Comparison of ENCODE assay signal across 14 mouse cellular contexts in the genomic region with DNA sequence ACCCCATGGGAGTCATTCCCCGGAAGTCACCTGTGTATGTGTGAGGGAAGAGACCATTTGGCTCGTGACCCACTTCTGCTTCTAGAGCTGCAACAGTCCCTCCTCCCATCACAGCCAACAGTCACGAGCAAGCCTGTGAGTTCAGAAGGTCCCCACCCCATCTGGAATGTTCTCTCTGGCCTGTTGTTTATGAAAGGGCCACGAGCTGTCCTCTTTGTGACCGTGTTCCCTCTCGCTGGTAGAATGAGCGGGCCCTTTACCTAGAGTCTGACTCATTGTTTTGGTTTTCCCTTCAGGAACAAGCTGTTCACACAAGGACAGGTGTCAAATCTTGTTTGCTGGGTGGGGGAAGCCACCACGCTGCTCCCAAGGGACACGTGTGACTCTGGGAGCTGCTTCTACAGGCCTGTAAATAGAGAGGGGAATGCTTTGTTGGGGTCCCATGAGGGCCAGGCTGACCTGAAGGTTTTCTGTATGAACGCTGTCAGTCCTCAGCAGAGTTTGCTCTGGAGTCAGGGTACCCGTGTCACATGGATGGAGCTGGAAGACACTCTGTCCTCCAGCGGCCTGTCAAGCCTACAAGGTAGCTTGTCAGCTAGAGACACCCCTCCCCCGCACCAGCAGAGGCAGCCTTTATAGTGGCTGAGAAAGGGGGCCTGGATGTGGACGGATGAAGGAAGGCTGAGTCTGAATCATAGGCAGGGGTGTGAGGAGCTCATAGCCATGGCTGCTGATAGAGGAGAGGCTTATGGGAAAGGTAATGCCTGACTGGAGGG. TPM values are rescaled to one million over a fixed set of nuclear protein-coding genes. Genes with fewer than 3 reads are reported as not detected.
DNase-seq lines count a peak whose midpoint lies in the region; ATAC-seq lines count a peak whose summit lies in the region.
"Had no signal": no experiment of that assay in that cellular context is flagged by ENCODE, and none has a peak within 500 bp of the region (broad histone marks: within the 10 kb centered on the region; RNA-seq: fewer than 3 reads in every experiment).

No protein-coding gene starts in this region.

- peak; percentile 21 to 22 for DNase-seq in heart, adult 18-20 months
- no peak for DNase-seq in heart, postnatal 25 days (ENCODE audit: low spot score)
- DNase-seq in kidney, adult 8-10 months = no peak
- DNase-seq in B cell, adult 2 months = peak; percentile 13 to 16
- DNase-seq in limb, embryonic 11.5 days (ENCODE audit: low spot score) = no peak
- no peak for DNase-seq in left cerebral cortex, postnatal 10 days (ENCODE audit: extremely low spot score in 1 of 2, low spot score in 2 of 2)
- no peak for DNase-seq in gastrocnemius, postnatal 25 days
- DNase-seq: adrenal gland, postnatal 36 days; cerebellum, postnatal 14 days; layer of hippocampus, postnatal 36 days had no signal

- 0 out of 2 replicates have a peak, but pooled peaks cover 3% of the 10 kb centered on the region for H3K4me1 ChIP-seq in kidney, embryonic 14.5 days (ENCODE audit: control insufficient read depth, insufficient read depth, low read length)
- H3K4me1 ChIP-seq in limb, embryonic 11.5 days (ENCODE audit: control insufficient read depth, insufficient read depth, low read length) = peaks cover 11% of the 10 kb centered on the region

- H3K27ac ChIP-seq in kidney, embryonic 14.5 days (ENCODE audit: low read depth, low read length) = no peak overlapping the region
- H3K27ac ChIP-seq in limb, embryonic 11.5 days (replicated peaks; ENCODE audit: low read depth, low read length) = no peak overlapping the region
- H3K27ac ChIP-seq: embryonic facial prominence, embryonic 13.5 days; forebrain, embryonic 10.5 days; midbrain, embryonic 13.5 days had no signal

- peaks cover 7% of the 10 kb centered on the region; the same call in 1 of the 2 replicates for H3K27me3 ChIP-seq in kidney, embryonic 14.5 days (ENCODE audit: control insufficient read depth, insufficient read depth, low read length)
- H3K27me3 ChIP-seq in limb, embryonic 11.5 days (ENCODE audit: control insufficient read depth, insufficient read depth, low read length) = 0 out of 2 replicates have a peak, but pooled peaks cover 2% of the 10 kb centered on the region

- 49% methylated on average over 14 of the region's 14 CpGs for WGBS in kidney, embryonic 14.5 days
- WGBS in limb, embryonic 11.5 days = 64% methylated on average over 14 of the region's 14 CpGs

- ATAC-seq in kidney, embryonic 14.5 days (ENCODE audit: low FRiP score, low TSS enrichment) = no peak
- no peak for ATAC-seq in limb, embryonic 11.5 days (ENCODE audit: insufficient number of reproducible peaks, low FRiP score, low TSS enrichment, low read depth)
- ATAC-seq: midbrain, embryonic 13.5 days had no signal

- 0 out of 2 replicates have a peak overlapping the region, but pooled peaks have one; percentile 34 for H3K9ac ChIP-seq in kidney, embryonic 14.5 days (ENCODE audit: low read depth, low read length)
- 0 out of 2 replicates have a peak overlapping the region, but pooled peaks have one; percentile 4 for H3K9ac ChIP-seq in limb, embryonic 11.5 days (ENCODE audit: low read length)
- H3K9ac ChIP-seq: embryonic facial prominence, embryonic 13.5 days; midbrain, embryonic 13.5 days had no signal

- H3K36me3 ChIP-seq in kidney, embryonic 14.5 days (ENCODE audit: control insufficient read depth, insufficient read depth, low read length) = no peaks in the 10 kb centered on the region
- no peaks in the 10 kb centered on the region for H3K36me3 ChIP-seq in limb, embryonic 11.5 days (ENCODE audit: control insufficient read depth, insufficient read depth, low read length)
- H3K36me3 ChIP-seq: embryonic facial prominence, embryonic 13.5 days; forebrain, embryonic 10.5 days; midbrain, embryonic 13.5 days had no signal

- no peaks in the 10 kb centered on the region for H3K9me3 ChIP-seq in kidney, embryonic 14.5 days (ENCODE audit: control insufficient read depth, low read length)
- no peaks in the 10 kb centered on the region for H3K9me3 ChIP-seq in limb, embryonic 11.5 days (ENCODE audit: control insufficient read depth, low read length)
- H3K9me3 ChIP-seq: embryonic facial prominence, embryonic 13.5 days; forebrain, embryonic 10.5 days; midbrain, embryonic 13.5 days had no signal

- no peak overlapping the region for H3K4me2 ChIP-seq in kidney, embryonic 14.5 days (replicated peaks; ENCODE audit: low read depth, low read length)
- H3K4me2 ChIP-seq in limb, embryonic 11.5 days (ENCODE audit: low read depth, severe bottlenecking) = no peak overlapping the region
- H3K4me2 ChIP-seq: embryonic facial prominence, embryonic 13.5 days; midbrain, embryonic 13.5 days had no signal

- no peak overlapping the region for H3K4me3 ChIP-seq in kidney, embryonic 14.5 days (ENCODE audit: low read length)
- no peak overlapping the region for H3K4me3 ChIP-seq in limb, embryonic 11.5 days (ENCODE audit: low read depth, low read length)
- H3K4me3 ChIP-seq: embryonic facial prominence, embryonic 13.5 days; forebrain, embryonic 10.5 days; midbrain, embryonic 13.5 days had no signal

- intact Hi-C loops in heart, postnatal 25 days (cut with DNase I) = no loop called here
- intact Hi-C loops in left cerebral cortex, postnatal 10 days (cut with DNase I) = loop anchor here (5.0 kb wide), 1 partner anchor 284 kb away; no protein-coding TSS in a partner anchor

RNA-seq across cellular contexts. Expression of gene Slc25a33, which starts 39.5 kb away (rescaled TPM):
- total RNA-seq in heart, adult 18-20 months (2021) = 10 to 100 TPM; 22.7 to 25.7 TPM
- 10 to 100 TPM; 22.5 to 30.5 TPM for total RNA-seq in heart, postnatal 25 days (2021)
- polyA plus RNA-seq in kidney, embryonic 14.5 days (2014; fragmentation: Nextera tagmentation; extraction: Ambion mirVana) = 15.5 and 19.3 TPM in 2 replicates
- 28.9 and 29.7 TPM in 2 replicates for polyA plus RNA-seq in limb, embryonic 11.5 days (2014; fragmentation: Nextera tagmentation; extraction: Ambion mirVana)
- 10 to 100 TPM; 29.2 to 32.7 TPM for total RNA-seq in left cerebral cortex, postnatal 10 days (2021)
- 10 to 100 TPM; 10.4 TPM for total RNA-seq in gastrocnemius, postnatal 25 days (2021)

Comparison
In these comparisons a context has a peak if more than half of its experiments do, and no peak if none do; other contexts are left out.
1. DNase-seq: peak in heart, adult 18-20 months (2 of 2) and B cell, adult 2 months (2 of 2); none in heart, postnatal 25 days (single experiment), kidney, adult 8-10 months (0 of 2), limb, embryonic 11.5 days (single experiment), left cerebral cortex, postnatal 10 days (0 of 2) and gastrocnemius, postnatal 25 days (single experiment).